Mouse (Mus musculus) E14TG2a.4 (cell line): Measurements from ENCODE around the gene Bptf.

ENCODE experiments used
- CTCF ChIP-seq: conservative IDR thresholded peaks from 2 replicates; pipeline ENCODE4 v1.5.1; 2014; ENCODE audit warnings: low read length
- NANOG ChIP-seq: IDR thresholded peaks from 2 replicates; pipeline ENCODE4 v1.6.1; 2014; ENCODE audit warnings: borderline replicate concordance, low read length, mixed read lengths

GRCm38 (mm10) chr11:107103224-107103589 is 28.7 kb downstream of the Bptf start:
- TF ChIP-seq CTCF (no peak), NANOG (no peak)
